Mouse (Mus musculus) heart, postnatal 36 days (tissue): ENCODE data around the gene Rasl10b. TPM values are rescaled to one million over a fixed set of nuclear protein-coding genes. Genes with fewer than 3 reads are reported as not detected.

Source experiments
- DNase-seq, 2 experiments: peaks; one replicate each; pipeline ENCODE4 v3.0.0; 2021 to 2022
- intact Hi-C: fragments of 180-260 bp; cut with DNase I; formaldehyde crosslinking; loops from one replicate; pipeline ENCODE4 v1.15.1; 2025
- total RNA-seq, 2 experiments: library from RNA; stranded (reverse); gene quantifications; 2 replicates each; pipeline ENCODE4 v1.2.3; 2021

The Rasl10b gene
- total RNA-seq = 10 to 100 TPM; 45.8 to 69.1 TPM

DNA sequence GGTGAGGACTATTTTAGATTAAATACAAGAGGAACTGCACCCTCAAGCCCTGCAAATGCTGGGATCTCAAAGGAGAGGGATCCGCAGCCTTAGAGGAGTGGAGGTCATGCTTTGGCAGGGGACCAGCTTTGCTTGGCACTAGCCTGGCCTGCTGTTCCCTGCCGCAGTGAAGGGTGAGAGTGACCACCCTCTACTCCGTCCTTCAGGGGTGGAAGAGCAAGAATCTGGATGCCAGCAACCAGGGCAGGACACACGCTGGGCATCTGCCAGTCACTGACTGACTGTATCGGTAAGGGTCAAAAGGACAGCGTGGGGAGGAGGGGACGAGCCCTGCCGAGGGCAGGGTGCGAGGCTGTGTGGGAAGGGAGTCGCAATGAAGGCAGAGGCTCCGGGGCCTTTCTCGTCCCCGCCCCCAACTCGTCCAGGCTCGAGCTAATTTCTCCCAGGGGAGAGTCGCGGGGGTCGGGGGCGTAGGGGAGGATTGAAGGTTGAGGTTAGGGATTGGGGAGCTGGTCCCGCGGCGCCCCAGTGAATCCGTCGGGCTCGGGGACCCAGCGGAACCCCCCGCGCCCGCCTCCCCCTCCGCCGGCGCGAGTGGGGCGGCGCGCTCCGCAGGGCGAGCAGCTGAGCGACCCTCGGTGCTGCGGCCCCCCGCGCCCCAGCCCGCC is at the start of gene Rasl10b:
Gene Rasl10b (plus strand): TSS at position 51 of the 668 bp plus-strand sequence.
- DNase-seq = peak; percentile 17 to 48
- intact Hi-C loops = no loop called here

DNA sequence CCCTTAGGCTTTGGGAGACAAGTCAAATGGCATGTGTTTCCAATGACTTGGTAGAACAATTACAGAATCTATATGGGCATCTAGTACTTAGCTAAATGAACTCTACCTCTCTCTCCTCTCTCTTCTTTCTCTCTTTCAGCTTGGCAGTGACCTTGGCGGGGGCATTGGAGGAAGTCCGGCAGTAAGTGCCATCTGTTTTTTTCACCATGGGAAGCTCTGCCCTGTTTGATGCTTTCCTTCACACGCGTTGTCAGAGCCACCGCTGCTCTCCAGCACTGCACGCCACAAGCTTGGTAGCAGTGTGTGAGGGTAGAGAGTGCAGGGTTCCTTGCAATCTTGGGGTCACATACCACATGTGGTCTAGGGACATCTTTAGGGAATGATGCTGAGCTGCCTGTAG is 44.3 kb upstream of the Rasl10b start:
- DNase-seq = no peak
- intact Hi-C loops = no loop called here

DNA sequence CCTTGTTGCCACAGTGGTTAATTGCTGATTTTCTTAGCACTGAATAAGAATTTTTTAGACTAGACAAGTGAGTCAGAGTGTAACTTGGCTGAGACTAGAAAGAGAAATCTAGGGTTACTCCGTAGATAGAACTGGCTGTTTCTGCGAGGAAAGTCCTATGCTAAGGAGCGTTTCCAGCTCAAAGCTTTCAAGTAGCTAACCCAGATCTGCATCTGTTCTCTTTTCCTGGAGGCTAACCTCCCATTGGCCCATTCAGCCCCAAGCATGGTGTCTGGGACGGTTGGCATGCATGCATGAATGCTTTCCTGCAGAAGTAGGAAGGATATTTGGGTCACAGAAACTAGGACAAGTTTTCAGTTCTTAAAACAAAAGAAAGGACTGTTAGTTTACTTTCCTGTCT is 37.7 kb upstream of the Rasl10b start:
- DNase-seq = no peak
- intact Hi-C loops = no loop called here

DNA sequence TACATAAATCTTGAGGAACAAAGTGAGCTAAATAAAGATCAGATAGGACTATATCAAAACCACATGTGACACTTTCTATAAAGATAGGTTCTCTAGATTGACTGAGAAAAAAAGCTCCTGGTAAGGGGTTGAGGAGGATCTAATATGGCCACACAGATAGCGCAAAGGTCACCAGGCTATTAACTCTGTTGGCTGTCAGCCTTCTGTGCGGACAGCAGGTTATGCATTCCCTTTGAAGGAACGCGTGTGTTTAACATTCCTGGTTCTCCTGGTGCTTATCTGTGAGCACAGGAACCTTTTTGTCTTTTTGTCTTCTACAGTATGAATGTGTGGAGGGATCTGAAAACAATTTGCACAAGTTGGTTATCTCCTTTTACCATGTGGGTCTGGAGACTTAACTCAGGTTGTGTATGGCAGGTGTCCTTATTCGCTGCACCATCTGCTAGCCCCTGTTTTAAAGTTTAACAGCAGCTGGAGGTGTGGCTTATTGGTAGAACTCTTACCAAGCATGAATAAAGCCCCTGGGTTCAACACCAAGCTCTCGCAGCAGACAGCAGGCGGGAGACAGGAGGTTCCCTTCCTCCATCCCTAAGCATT is 29.1 kb upstream of the Rasl10b start:
- DNase-seq = no peak
- intact Hi-C loops = no loop called here

DNA sequence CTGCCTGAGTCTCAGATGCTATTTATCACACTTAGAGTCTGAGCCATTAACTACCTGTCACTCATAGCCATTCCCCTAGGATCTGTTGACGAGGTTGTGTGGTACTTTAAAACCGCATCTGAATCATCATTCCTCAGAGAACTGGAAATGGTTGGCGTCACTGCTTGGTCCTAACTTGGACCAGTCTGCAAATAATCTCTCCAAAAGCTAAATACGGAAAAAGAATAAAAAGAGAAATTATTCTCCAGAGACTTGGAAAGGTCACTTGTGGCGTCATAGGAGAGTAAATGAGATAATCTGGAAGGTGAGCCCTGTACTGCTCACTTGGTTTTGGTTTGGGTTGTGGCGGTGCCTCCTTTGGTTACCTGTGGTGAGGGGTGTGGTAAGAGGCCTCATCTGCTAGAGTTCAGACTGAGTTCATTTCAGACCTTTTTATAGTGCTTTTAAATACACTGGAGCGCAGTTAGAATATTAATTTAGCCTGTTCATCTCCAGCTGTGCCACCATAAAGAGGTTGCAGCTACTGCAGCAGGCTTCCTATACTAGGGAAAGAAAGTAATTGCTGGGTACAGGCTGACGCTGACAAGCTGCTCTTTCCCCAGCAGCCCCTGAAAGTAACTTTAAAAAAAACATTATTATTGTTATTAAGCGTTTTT is 25.9 kb upstream of the Rasl10b start:
- intact Hi-C loops = no loop called here
- no peak for DNase-seq

DNA sequence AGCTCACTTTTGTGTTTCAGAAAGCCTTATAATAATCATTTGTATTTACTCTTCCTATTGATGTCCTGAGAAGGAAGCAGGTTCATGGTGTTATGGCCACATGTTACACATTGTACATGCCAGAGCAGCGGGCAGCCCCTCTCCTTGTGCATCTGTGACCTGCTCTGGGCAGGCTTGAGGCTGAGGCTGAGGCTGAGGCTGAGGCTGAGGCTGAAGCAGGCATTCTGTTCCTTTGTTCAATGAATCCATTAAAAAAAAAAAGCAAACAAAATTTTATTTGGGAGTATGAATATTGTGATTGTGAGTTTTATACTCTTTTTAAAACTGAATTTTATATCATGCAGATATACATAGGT is 25.4 kb upstream of the Rasl10b start:
- intact Hi-C loops = no loop called here
- DNase-seq = no peak

DNA sequence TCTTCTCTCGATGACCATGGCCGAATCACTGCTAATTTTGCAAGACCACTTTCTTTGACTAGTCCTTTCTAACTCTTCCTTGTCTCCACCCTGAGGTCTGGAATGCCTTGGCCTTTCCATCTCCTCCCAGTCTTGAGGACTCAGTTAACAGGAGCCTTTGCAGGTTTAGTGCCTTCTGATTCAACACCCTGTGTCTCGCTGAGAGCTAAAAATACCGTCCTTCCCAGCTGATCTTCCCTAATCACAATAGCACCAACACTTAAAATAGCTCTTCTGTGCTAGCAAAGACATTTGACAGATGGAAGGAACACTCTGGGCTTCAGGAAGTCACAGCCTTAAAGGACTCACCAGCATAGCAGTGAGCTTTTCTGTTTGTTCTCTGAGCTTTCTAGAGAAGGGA is 15.9 kb upstream of the Rasl10b start:
- peak in 1 of 2 experiments; percentile 43 for DNase-seq
- intact Hi-C loops = no loop called here

DNA sequence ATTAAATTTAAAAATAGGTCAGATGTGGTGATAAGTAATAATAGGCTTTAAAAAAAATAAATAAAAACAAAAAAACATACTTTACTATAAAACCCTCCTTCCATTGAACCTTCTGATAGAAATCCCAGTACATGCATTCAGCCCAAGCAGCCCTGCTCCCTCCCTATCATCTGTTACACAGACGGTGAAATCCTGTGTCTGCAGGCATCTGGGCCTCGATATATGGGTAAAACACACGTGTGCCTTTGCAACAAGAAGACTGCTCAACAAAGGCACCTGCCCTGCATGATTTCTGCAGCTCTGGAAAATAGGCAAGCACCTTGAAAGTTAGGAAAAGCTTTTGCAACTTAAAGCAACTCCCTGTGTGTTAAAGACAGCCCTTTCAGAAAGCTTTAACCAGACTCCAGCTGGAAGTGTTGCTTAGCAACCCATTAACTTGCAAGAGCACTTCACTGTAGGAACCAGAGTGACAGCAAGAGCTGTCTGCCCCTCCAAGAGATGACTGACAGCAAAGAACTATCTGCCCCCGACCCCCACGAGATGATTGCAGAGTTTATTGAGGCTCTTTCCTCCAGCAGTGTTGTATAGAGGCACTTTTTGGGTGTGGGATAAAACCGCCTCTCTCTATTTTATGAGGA is 14.0 kb upstream of the Rasl10b start:
- intact Hi-C loops = no loop called here
- DNase-seq = no peak

DNA sequence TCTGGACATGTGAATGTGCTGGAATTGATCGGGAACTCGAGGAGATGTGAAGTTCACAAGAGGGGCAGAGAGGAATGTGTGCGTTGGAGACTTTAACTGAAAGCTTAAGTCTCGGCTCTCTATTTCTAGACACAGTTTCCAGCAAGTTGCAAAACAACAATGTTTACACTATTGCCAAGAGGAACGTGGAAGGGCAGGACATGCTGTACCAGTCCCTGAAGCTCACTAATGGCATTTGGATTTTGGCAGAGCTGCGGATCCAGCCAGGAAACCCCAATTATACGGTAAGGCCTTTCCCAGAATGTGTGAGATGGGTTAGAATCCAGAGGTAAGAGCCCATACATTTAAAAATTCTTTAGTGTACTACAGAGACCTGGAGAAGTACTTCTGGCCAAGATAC is 11.3 kb upstream of the Rasl10b start:
- intact Hi-C loops = no loop called here
- DNase-seq = peak in 1 of 2 experiments; percentile 19

DNA sequence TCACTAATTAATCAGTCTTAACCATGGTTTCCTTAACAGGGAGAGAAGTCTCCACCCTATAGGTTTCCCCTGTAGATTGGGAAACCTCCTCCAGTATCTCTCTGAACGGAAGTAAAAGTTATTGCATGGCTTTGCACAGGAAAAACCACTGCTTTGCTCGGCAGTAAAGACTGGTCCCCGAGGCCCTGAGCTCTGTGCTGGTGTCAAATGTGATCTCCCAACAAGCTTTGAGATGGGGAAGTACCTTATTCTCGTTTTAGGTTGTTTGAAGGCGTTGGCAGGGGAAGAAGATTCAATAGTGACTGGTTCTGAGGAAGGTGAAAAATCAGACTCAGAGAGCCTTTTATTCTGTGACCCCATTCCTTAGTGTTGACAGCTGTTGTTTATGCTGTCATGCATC is 10.2 kb upstream of the Rasl10b start:
- intact Hi-C loops = no loop called here
- no peak for DNase-seq

DNA sequence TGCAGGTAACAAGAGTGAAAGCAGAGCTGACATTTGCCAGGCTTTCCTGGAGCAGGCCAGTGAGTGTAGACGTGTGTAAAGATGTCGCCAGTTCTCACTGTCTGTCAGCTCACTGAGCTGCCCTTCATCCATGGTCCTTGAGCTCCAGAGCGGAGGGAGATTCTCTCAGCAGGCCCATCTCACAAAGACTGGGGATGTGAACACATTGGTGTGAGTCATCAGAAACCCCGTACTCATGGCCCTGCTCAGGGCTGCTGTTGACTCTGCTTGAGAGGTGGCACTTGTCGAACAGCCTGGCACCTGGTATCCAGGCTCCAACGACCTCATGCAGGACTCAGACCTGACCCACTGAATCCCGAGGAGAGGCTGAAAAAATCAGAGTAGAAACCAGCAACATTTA is 5.2 kb upstream of the Rasl10b start:
- no peak for DNase-seq
- intact Hi-C loops = no loop called here

DNA sequence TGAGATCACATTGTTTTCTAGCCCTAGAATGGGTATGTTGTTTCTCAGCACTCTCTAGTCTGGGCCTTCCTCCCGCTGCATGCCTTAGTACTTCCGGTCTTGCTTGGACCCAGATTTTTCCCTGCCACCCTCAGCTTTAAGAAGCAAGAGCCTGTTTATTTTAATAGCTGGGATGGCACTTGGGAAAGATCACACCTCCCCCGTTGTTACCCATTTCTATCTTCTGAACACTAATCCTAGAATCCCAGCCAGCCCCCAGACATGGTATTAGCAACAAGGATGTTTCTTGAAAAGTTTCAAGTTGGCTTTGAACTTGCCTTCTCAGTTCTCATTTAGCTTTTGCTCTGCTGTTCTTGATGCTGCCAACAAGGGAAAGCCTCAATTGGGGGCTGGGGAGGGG is 2.5 kb upstream of the Rasl10b start:
- intact Hi-C loops = no loop called here
- DNase-seq = no peak

DNA sequence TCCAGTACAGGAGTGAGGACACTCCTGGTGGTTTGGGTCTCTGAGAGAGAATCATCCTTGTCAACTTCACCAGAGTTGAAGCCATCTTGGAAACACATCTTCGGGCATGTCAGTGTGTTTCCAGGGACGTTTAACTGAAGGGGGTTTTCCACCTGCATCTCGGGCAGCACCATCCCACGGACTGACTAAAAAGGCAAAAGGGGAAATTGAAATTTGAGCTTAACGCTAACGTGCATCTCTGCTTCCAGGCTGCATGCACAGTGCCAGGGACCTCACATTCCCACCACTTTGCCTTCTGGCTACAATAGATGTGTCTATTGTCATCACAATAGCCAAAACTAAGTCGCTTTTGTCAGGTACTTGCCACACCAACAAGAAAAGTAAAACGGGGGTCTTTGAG is 695 bp upstream of the Rasl10b start:
- DNase-seq = no peak
- intact Hi-C loops = no loop called here

DNA sequence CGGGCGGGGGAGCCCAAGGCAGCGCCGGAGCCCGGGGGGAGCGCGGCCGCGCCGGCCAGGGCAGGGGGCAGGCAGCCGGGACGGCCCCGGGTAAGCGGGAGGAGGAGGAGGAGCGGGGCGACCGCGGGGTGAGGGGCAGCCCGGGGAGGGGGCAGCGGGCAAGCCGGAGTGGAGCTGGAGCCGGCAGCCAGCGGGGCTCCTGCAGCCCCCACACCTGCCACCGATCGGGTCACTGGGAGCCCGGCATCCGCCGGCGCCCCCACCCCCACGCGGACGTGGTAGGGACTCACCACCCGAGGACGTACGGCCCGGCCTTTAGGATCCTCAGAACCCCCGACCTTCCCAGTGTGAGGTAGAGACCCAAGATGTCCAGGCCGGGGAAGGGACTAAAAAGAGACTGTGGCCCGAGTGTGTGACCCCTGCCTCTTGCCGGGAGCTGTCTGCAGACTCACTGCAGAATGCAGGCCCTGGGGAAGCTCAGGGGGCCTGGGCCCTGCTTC is 905 bp downstream of the Rasl10b start:
- intact Hi-C loops = no loop called here
- peak in 1 of 2 experiments; percentile 10 for DNase-seq

DNA sequence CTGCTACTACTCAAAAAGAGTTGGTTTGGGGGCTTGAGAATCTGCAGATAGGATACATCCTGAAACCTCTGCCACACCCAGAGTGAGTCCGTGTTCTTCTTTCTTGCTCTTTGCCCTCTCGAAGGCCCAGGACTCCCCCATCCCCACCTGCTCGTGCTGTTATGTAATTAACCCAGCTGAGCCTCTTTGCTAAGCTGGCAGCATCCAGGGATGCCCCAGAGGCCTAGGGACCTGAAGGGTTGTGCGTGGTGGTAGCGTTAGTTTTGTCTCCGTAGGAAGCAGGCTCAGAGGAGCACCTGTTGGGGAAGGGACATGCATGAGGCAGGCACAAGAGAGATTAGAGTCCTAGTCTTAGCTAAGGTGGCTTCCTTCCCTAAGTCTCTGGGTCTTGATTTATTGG is 1.6 kb downstream of the Rasl10b start:
- no peak for DNase-seq
- intact Hi-C loops = no loop called here

DNA sequence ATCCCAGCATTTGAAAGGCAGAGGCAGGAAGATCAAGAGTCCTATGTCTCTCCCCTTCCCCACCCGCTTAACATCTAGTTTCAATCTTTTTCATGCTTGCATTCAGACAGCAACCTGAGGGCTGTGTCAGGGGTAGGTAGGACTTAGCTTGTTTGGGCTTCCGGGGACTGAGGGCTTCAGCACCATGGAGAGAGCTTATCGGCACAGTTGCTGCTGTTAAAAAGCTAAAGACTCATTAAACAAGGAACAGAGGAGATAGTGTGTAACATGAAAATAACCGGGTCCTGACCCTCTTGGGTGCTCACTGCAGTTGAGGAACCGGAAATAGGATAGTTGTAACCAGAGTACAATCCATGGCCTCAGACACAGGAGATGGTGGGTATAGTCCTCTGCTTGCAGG is 8.1 kb downstream of the Rasl10b start:
- intact Hi-C loops = no loop called here

DNA sequence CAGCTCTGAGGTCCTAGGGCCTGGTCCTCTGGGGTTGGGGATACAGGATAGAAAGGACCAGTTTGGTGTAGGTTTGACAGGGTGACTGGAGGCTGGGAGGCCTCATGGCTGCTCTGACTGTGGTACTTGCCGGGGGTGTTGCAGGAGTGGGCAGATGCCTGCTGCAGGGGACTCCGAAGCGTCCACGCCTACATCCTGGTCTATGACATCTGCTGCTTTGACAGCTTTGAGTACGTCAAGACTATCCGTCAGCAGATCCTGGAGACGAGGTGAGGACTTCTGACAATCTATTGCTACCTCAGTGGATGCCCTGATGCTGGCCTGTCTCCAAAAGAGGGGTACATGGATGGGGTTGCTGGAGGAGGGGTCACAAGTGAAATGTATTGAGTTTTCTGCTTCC is 8.8 kb downstream of the Rasl10b start:
- no peak for DNase-seq
- intact Hi-C loops = no loop called here

More for the DNA sequence above, 8.1 kb downstream of the Rasl10b start:
- peak; percentile 40 to 55 for DNase-seq

DNA sequence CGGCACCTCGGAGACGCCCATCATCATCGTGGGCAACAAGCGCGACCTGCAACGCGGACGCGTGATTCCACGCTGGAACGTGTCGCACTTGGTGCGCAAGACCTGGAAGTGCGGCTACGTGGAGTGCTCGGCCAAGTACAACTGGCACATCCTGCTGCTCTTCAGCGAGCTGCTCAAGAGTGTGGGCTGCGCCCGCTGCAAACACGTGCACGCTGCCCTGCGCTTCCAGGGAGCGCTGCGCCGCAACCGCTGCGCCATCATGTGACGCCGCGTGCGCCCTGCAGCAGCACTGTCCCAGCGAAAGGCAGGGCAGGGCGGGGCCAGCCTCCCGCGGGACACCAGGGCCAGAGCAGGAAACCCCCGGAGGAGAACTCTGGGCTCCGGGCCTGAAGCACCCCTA is 9.6 kb downstream of the Rasl10b start:
- intact Hi-C loops = no loop called here
- no peak for DNase-seq

DNA sequence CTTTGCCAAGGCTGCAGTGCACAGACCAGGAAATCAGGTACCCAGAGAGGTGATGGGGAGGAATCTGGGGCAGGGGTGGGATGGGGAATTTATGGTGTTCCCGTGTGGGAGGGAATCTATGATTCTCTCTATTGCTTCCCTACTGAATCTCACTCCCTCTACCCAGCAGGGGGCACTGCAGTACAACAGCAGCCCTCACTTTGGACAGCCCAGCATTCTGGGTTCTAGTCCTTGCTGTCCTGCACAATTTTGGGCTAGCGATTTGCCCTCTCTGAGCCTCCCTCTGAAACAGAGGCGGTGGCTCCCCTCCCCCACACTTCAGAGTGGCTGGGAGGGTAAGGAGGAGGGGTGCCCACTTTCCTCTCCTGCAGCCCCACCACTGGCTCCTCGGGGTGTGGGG is 11.4 kb downstream of the Rasl10b start:
- DNase-seq = no peak
- intact Hi-C loops = no loop called here

DNA sequence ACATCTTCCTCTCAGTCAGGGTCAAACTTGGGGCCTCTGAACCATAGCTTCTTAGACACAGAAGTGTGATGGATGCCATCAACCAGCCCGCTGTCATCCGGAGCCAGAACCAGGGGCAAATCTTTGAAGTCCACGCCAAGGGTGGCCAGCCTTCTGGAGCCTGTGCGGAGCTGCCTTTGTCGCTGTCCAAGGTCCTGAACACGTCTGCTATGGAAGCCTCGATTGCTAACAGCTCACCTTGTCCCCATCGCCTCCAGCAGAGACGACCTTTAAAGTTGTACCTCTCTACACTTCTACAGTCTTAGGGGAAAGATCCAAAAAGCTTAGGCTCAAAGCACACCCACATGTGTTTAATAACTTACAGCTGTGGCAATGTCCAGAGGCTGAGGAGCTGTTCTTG is 12.4 kb downstream of the Rasl10b start:
- intact Hi-C loops = no loop called here
- peak; percentile 71 to 80 for DNase-seq

DNA sequence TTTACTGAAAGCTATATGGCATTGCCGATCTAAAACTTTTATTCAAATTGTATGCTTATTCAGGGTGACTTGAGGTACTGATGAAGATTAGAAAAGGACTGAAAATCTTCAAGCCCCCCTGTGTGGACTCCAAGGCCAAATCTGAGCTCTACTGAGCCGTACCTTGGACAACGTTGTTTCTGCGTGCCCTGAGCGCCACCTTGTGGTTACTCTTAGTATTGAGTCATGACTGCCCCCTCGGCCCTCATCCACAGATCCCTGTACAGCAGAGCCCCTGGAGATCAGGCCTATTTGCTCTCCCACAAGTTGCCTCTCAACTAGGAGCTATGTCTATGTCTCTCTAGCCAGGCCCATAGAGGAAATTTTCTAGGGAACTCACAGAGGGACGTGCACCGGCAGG is 15.7 kb downstream of the Rasl10b start:
- DNase-seq = peak; percentile 76 to 79
- intact Hi-C loops = loop anchor here (1.0 kb wide), 2 partner anchors 67 to 97 kb away; no protein-coding TSS in a partner anchor

DNA sequence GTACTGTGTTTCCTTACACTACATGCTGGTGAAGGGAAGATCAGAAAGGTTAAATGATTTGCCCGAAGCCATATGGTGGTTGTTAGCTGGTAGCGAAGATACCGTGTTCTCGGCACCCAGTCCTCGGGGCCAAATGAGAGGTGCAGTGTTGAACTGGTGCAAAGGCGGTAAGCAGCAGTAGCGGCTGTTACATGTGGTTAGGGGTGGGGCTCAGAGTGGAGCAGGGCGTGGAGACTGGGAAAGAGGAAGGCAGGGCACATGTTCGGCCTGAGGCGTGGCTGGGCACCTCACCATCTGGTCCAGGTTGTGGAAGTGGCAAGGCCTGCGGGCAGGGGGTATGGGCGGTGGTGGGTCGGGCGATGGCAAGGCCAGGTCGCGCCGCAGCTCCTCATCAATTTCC is 18.0 kb downstream of the Rasl10b start:
- intact Hi-C loops = no loop called here
- DNase-seq = no peak
